Comparison of ENCODE assay signal across 8 mouse cellular contexts in the genomic region with DNA sequence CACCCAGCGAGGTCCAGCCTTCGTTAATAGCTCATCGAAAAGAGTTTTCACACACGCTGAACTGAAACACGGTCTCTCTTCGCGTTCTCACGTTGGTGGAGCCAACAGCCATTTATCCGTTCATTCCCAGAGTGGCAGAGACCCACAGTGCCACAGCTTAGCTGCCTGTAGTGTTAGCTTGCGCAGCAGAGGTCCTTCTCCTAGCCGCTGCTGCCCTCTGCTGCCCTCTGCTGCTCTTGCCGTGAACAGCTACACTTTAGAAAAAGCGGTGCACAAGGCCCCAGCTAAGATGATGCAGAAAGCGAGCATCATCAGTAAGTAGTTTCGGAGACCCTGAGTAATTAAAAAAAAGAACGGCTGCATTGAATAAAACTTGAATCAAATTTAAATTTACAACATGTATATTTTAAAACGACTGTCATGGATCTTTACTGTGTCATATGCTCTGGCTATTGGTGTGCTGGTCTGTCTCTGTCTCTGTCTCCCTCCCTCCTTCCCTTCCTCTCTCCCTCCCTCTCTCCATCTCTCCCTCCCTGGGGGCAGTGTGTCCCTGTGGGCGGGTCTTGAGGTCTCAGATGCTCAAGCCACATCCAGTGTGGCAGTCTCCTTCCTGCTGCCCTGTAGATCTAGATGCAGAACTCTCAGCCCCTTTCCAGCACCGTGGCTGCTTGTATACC. TPM values are rescaled to one million over a fixed set of nuclear protein-coding genes. Genes with fewer than 3 reads are reported as not detected.
DNase-seq lines count a peak whose midpoint lies in the region; ATAC-seq lines count a peak whose summit lies in the region.

No protein-coding gene starts in this region.

- H3K27ac ChIP-seq in forebrain, embryonic 16.5 days (ENCODE audit: low read length) = no peak overlapping the region
- H3K27ac ChIP-seq in hindbrain, embryonic 14.5 days = no peak overlapping the region

- peak; percentile 42 for DNase-seq in MN1 (ENCODE audit: low spot score)
- DNase-seq in cerebellum, adult 11-12 months = peak; percentile 75
- peak; percentile 85 for DNase-seq in hindbrain, embryonic 14.5 days (ENCODE audit: low spot score)
- DNase-seq in layer of hippocampus, postnatal 36 days = peak; percentile 84 to 85
- peak; percentile 83 for DNase-seq in right cerebral cortex, postnatal 14 days
- DNase-seq in urinary bladder, postnatal 36 days (ENCODE audit: low spot score in 2 of 2) = peak; percentile 55 to 65

- H3K4me1 ChIP-seq in forebrain, embryonic 16.5 days (replicated peaks; ENCODE audit: control insufficient read depth, insufficient read depth, low read length) = peaks cover 5% of the 10 kb centered on the region
- H3K4me1 ChIP-seq in hindbrain, embryonic 14.5 days (replicated peaks; ENCODE audit: control insufficient read depth, insufficient read depth, low read length) = no peaks in the 10 kb centered on the region

- peak overlapping the region; percentile 45 for H3K4me2 ChIP-seq in forebrain, embryonic 16.5 days (ENCODE audit: low read length)
- H3K4me2 ChIP-seq in hindbrain, embryonic 14.5 days (replicated peaks) = peak overlapping the region; percentile 40

- H3K9ac ChIP-seq in forebrain, embryonic 16.5 days (replicated peaks; ENCODE audit: low read depth, low read length) = 0 out of 2 replicates have a peak overlapping the region, but pooled peaks have one; percentile 37
- no peak overlapping the region for H3K9ac ChIP-seq in hindbrain, embryonic 14.5 days

- no peak overlapping the region; the same call in 1 of the 2 replicates for H3K4me3 ChIP-seq in forebrain, embryonic 16.5 days (replicated peaks; ENCODE audit: low read length)
- no peak overlapping the region for H3K4me3 ChIP-seq in hindbrain, embryonic 14.5 days (replicated peaks; ENCODE audit: low read length)

- ATAC-seq in forebrain, embryonic 16.5 days = peak; percentile 90
- peak; percentile 81 for ATAC-seq in hindbrain, embryonic 14.5 days (ENCODE audit: low FRiP score)
- ATAC-seq in megakaryocyte, adult 5-6 weeks (ENCODE audit: poor library complexity, severe bottlenecking) = peak; percentile 88

- 29% methylated on average over 19 of the region's 19 CpGs for WGBS in forebrain, embryonic 16.5 days
- WGBS in hindbrain, embryonic 14.5 days = 32% methylated on average over 19 of the region's 19 CpGs

- no peaks in the 10 kb centered on the region for H3K9me3 ChIP-seq in forebrain, embryonic 16.5 days (ENCODE audit: control insufficient read depth, low read length)
- H3K9me3 ChIP-seq in hindbrain, embryonic 14.5 days (ENCODE audit: control insufficient read depth, low read length) = no peaks in the 10 kb centered on the region

- H3K36me3 ChIP-seq in forebrain, embryonic 16.5 days (ENCODE audit: control insufficient read depth, insufficient read depth) = no peaks in the 10 kb centered on the region
- H3K36me3 ChIP-seq in hindbrain, embryonic 14.5 days (replicated peaks; ENCODE audit: control insufficient read depth, insufficient read depth) = no peaks in the 10 kb centered on the region

- H3K27me3 ChIP-seq in forebrain, embryonic 16.5 days (replicated peaks; ENCODE audit: control insufficient read depth, insufficient read depth, low read length) = no peaks in the 10 kb centered on the region
- no peaks in the 10 kb centered on the region for H3K27me3 ChIP-seq in hindbrain, embryonic 14.5 days (ENCODE audit: control insufficient read depth, insufficient read depth, low read length)

RNA-seq across cellular contexts. Expression of a gene that starts 38.6 kb away (rescaled TPM):
- polyA plus RNA-seq in forebrain, embryonic 16.5 days (2015; fragmentation: Nextera tagmentation; extraction: Ambion mirVana) = 1.9 and 2.0 TPM in 2 replicates
- polyA plus RNA-seq in hindbrain, embryonic 14.5 days (2014; fragmentation: Nextera tagmentation; extraction: Ambion mirVana) = 1.2 and 2.0 TPM in 2 replicates
- 10 to 100 TPM; 15.7 to 16.5 TPM for total RNA-seq in layer of hippocampus, postnatal 36 days (2021)
- total RNA-seq in megakaryocyte, adult 5-6 weeks (2015) = 1.9 and 2.7 TPM in 2 replicates
- 1.2 and 1.5 TPM in 2 replicates for total RNA-seq in megakaryocyte, adult 5-6 weeks (2017)

Comparison
In these comparisons a context has a peak if more than half of its experiments do, and no peak if none do; other contexts are left out.
1. RNA of a gene that starts 38.6 kb away (total RNA-seq): 15.7 to 16.5 TPM in layer of hippocampus, postnatal 36 days; 1.2 to 2.7 TPM in megakaryocyte, adult 5-6 weeks; every median in the first group is over 4 times any median in the second.
2. Peak in every context shown above with its lines, with median percentiles within 50 percentile points of each other: DNase-seq and ATAC-seq.